18 mouse cellular contexts compared by ENCODE assay signal in the genomic region with DNA sequence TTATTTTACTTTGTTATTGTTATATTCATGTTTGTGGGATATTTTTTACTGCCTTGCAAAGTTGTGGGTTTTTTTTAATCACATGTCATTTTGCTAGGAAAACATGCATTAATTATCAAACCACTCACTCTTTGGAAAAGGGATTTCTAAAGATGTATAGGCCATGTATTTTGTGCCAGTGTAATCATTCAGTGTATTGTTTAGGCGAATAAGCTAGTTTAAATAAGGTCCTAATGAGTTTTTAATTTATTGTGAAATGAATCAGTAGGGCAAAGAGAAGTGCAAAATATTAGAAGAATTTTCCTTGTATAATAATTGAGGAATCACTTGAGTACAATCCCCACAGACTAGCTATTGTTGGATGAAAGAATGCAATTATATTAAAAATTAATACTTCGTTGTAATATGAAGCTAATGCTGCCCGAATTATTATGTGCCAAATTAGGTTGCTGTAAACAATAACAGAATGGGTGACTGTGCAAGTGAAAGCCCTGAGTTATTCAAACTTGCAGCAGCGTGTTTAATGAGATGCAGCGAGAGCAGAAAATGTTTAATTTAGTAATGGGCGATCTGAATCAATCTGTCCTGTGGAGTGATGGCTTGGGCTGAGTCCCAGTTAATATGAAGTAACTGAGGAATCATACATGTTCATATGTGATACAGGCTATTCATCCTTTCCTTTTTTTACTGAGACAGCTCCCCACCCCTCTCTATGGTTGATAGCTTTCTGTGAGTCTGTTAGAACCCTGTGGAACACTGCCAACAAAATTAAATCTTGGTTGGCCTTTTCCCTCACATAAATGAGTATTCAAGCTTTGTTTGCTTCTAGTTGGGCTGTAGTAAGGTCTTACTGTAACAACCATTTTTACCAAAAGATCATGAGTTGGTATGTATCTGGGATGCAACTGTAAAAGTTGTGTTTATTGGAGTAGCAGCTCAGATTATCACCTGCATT.
A peak's percentile ranks its signal among the peaks of the same experiment; 100 is the strongest.
DNase-seq lines count a peak whose midpoint lies in the region; ATAC-seq and TF ChIP-seq lines count a peak whose summit lies in the region.
"Had no signal": no experiment of that assay in that cellular context is flagged by ENCODE, and none has a peak within 500 bp of the region (broad histone marks: within the 10 kb centered on the region; RNA-seq: fewer than 3 reads in every experiment).

No protein-coding gene starts in this region.

- H3K4me2 ChIP-seq in kidney, postnatal 0 days (ENCODE audit: low read length), result no peak overlapping the region
- H3K4me2 ChIP-seq in kidney, embryonic 14.5 days (replicated peaks; ENCODE audit: low read depth, low read length), result no peak overlapping the region
- no peak overlapping the region for H3K4me2 ChIP-seq in forebrain, embryonic 16.5 days (ENCODE audit: low read length)
- H3K4me2 ChIP-seq in midbrain, embryonic 13.5 days (replicated peaks), result no peak overlapping the region
- no peak overlapping the region for H3K4me2 ChIP-seq in heart, embryonic 12.5 days
- H3K4me2 ChIP-seq: heart, embryonic 15.5 days; liver, embryonic 13.5 days had no signal

- no peak for TF ChIP-seq CTCF in kidney, postnatal 0 days (IDR thresholded peaks at IDR 0.05; ENCODE audit: low read depth)

- H3K27ac ChIP-seq in kidney, postnatal 0 days, result no peak overlapping the region
- H3K27ac ChIP-seq in kidney, embryonic 14.5 days (ENCODE audit: low read depth, low read length), result no peak overlapping the region
- H3K27ac ChIP-seq in forebrain, embryonic 16.5 days (ENCODE audit: low read length), result peak overlapping the region; percentile 37; the same call in 1 of the 2 replicates
- no peak overlapping the region for H3K27ac ChIP-seq in midbrain, embryonic 13.5 days
- no peak overlapping the region for H3K27ac ChIP-seq in heart, embryonic 12.5 days (ENCODE audit: poor library complexity, severe bottlenecking)
- H3K27ac ChIP-seq: heart, embryonic 15.5 days; layer of hippocampus, adult 2 months; liver, embryonic 13.5 days; stomach, postnatal 0 days had no signal

- DNase-seq in kidney, postnatal 0 days (ENCODE audit: low spot score), result peak; percentile 35
- peak; percentile 7 for DNase-seq in brain, adult 2 months (ENCODE audit: low read depth, low spot score)
- no peak for DNase-seq in heart, adult 8-10 months (ENCODE audit: low spot score)
- DNase-seq: adrenal gland, adult 2 months; cerebellum, adult 9-10 months; kidney, adult 9 months; liver, embryonic 13.5 days; lung, postnatal 14 days; thymus, postnatal 36 days had no signal

- H3K4me3 ChIP-seq in kidney, postnatal 0 days (replicated peaks; ENCODE audit: low read depth, low read length), result no peak overlapping the region
- H3K4me3 ChIP-seq in kidney, embryonic 14.5 days (ENCODE audit: low read length), result no peak overlapping the region
- H3K4me3 ChIP-seq in forebrain, embryonic 16.5 days (replicated peaks; ENCODE audit: low read length), result no peak overlapping the region
- H3K4me3 ChIP-seq in midbrain, embryonic 13.5 days (replicated peaks), result no peak overlapping the region
- no peak overlapping the region for H3K4me3 ChIP-seq in heart, embryonic 12.5 days
- H3K4me3 ChIP-seq: heart, embryonic 15.5 days; layer of hippocampus, adult 2 months; liver, embryonic 13.5 days had no signal

- no peaks in the 10 kb centered on the region for H3K27me3 ChIP-seq in kidney, postnatal 0 days (ENCODE audit: insufficient read depth, low read length)
- H3K27me3 ChIP-seq in kidney, embryonic 14.5 days (ENCODE audit: control insufficient read depth, insufficient read depth, low read length), result no peaks in the 10 kb centered on the region
- H3K27me3 ChIP-seq in forebrain, embryonic 16.5 days (replicated peaks; ENCODE audit: control insufficient read depth, insufficient read depth, low read length), result no peaks in the 10 kb centered on the region
- H3K27me3 ChIP-seq in midbrain, embryonic 13.5 days, result no peaks in the 10 kb centered on the region
- H3K27me3 ChIP-seq in heart, embryonic 12.5 days (replicated peaks), result no peaks in the 10 kb centered on the region
- H3K27me3 ChIP-seq: heart, embryonic 15.5 days; liver, embryonic 13.5 days; Patski had no signal

- no peaks in the 10 kb centered on the region for H3K9me3 ChIP-seq in kidney, postnatal 0 days (replicated peaks; ENCODE audit: low read length)
- no peaks in the 10 kb centered on the region for H3K9me3 ChIP-seq in kidney, embryonic 14.5 days (ENCODE audit: control insufficient read depth, low read length)
- H3K9me3 ChIP-seq in forebrain, embryonic 16.5 days (ENCODE audit: control insufficient read depth, low read length), result no peaks in the 10 kb centered on the region
- no peaks in the 10 kb centered on the region for H3K9me3 ChIP-seq in midbrain, embryonic 13.5 days
- H3K9me3 ChIP-seq in heart, embryonic 12.5 days (replicated peaks), result no peaks in the 10 kb centered on the region
- H3K9me3 ChIP-seq: heart, embryonic 15.5 days; liver, embryonic 13.5 days had no signal

- no peaks in the 10 kb centered on the region for H3K36me3 ChIP-seq in kidney, postnatal 0 days (ENCODE audit: insufficient read depth, low read length)
- no peaks in the 10 kb centered on the region for H3K36me3 ChIP-seq in kidney, embryonic 14.5 days (ENCODE audit: control insufficient read depth, insufficient read depth, low read length)
- no peaks in the 10 kb centered on the region for H3K36me3 ChIP-seq in forebrain, embryonic 16.5 days (ENCODE audit: control insufficient read depth, insufficient read depth)
- H3K36me3 ChIP-seq in midbrain, embryonic 13.5 days, result no peaks in the 10 kb centered on the region
- no peaks in the 10 kb centered on the region for H3K36me3 ChIP-seq in heart, embryonic 12.5 days
- H3K36me3 ChIP-seq: heart, embryonic 15.5 days; liver, embryonic 13.5 days had no signal

- WGBS in kidney, postnatal 0 days, result 84% methylated on average over 6 of the region's 6 CpGs
- 87% methylated on average over 6 of the region's 6 CpGs for WGBS in kidney, embryonic 14.5 days
- WGBS in forebrain, embryonic 16.5 days, result 11% methylated on average over 6 of the region's 6 CpGs
- 64% methylated on average over 6 of the region's 6 CpGs for WGBS in midbrain, embryonic 13.5 days
- 81% methylated on average over 6 of the region's 6 CpGs for WGBS in heart, embryonic 12.5 days

- no peak overlapping the region for H3K9ac ChIP-seq in kidney, postnatal 0 days (ENCODE audit: low read depth, low read length)
- no peak overlapping the region for H3K9ac ChIP-seq in kidney, embryonic 14.5 days (ENCODE audit: low read depth, low read length)
- H3K9ac ChIP-seq in forebrain, embryonic 16.5 days (replicated peaks; ENCODE audit: low read depth, low read length), result no peak overlapping the region
- no peak overlapping the region for H3K9ac ChIP-seq in midbrain, embryonic 13.5 days (replicated peaks)
- no peak overlapping the region for H3K9ac ChIP-seq in heart, embryonic 12.5 days
- H3K9ac ChIP-seq: heart, embryonic 15.5 days; liver, embryonic 13.5 days had no signal

- ATAC-seq in kidney, postnatal 0 days (replicated peaks; ENCODE audit: low FRiP score, low read depth), result no peak
- ATAC-seq in kidney, embryonic 14.5 days (ENCODE audit: low FRiP score, low TSS enrichment), result no peak
- ATAC-seq in forebrain, embryonic 16.5 days, result peak; percentile 94
- ATAC-seq in midbrain, embryonic 13.5 days, result 0 out of 2 replicates have a peak, but pooled peaks have one; percentile 43
- no peak for ATAC-seq in heart, embryonic 12.5 days (ENCODE audit: insufficient number of reproducible peaks, low FRiP score)
- ATAC-seq: inflammation-experienced regulatory T-cells, adult 6 months; Patski had no signal

- H3K4me1 ChIP-seq in kidney, postnatal 0 days (replicated peaks; ENCODE audit: insufficient read depth, low read length), result no peaks in the 10 kb centered on the region
- no peaks in the 10 kb centered on the region for H3K4me1 ChIP-seq in kidney, embryonic 14.5 days (ENCODE audit: control insufficient read depth, insufficient read depth, low read length)
- H3K4me1 ChIP-seq in forebrain, embryonic 16.5 days (replicated peaks; ENCODE audit: control insufficient read depth, insufficient read depth, low read length), result peaks cover 5% of the 10 kb centered on the region
- peaks cover 6% of the 10 kb centered on the region; the same call in 1 of the 2 replicates for H3K4me1 ChIP-seq in midbrain, embryonic 13.5 days (replicated peaks)
- no peaks in the 10 kb centered on the region for H3K4me1 ChIP-seq in heart, embryonic 12.5 days (replicated peaks)
- H3K4me1 ChIP-seq: heart, embryonic 15.5 days; liver, embryonic 13.5 days had no signal

Comparison
In these comparisons a context has a peak if more than half of its experiments do, and no peak if none do; other contexts are left out.
1. ATAC-seq: peak in forebrain, embryonic 16.5 days (single experiment) and midbrain, embryonic 13.5 days (single experiment); none in kidney, postnatal 0 days (single experiment), kidney, embryonic 14.5 days (single experiment) and heart, embryonic 12.5 days (single experiment).